Mouse (Mus musculus): ENCODE measurements at regions not wholly inside any gene's neighbourhood (a gene's known extent, or its start where the extent isn't known, plus 50 kb on each side); places are given as distances from the start of the nearest gene placed in this dataset.

DNA sequence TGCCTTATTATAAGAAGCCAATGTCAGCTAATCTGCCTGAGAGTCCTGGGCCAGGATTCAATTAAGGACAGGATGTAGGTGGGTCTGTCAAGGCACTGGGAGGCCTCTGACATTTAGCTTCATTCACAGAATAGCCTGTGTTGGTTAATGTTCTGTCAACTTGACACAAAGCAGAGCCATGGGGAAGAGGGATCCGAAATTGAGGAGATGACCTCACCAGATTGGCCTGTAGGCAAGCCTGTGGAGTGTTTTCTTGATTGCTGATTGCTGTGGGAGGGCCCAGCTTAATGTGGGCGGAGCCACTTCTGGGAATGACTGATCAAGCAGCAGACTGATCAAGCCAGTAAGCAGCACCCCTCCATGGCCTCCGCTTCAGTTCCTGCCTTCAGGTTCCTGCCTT, 548.5 kb downstream of the Dok5 start:
- H3K4me2 ChIP-seq (ENCODE audit: low read depth) = no peak overlapping the region
- no peak for TF ChIP-seq E2F4 (IDR thresholded peaks at IDR 0.05; ENCODE audit: insufficient read depth)
- no peak for TF ChIP-seq MYOD1 (IDR thresholded peaks at IDR 0.05; ENCODE audit: control insufficient read depth in 1 of 3, insufficient read length in 2 of 3, low read depth in 2 of 3)
- no peak for TF ChIP-seq POLR2AphosphoS2 (IDR thresholded peaks at IDR 0.05; ENCODE audit: insufficient read length, low read depth)
- TF ChIP-seq CEBPB (IDR thresholded peaks at IDR 0.05; ENCODE audit: insufficient read depth, poor library complexity, severe bottlenecking) = no peak
- TF ChIP-seq TCF3 (IDR thresholded peaks at IDR 0.05; ENCODE audit: insufficient read length, low read depth) = no peak
- no peak for TF ChIP-seq POLR2A (IDR thresholded peaks at IDR 0.05; ENCODE audit: insufficient read length, low read depth)
- no peak for TF ChIP-seq SRF (IDR thresholded peaks at IDR 0.05; ENCODE audit: control insufficient read depth, insufficient read length, low read depth)
- TF ChIP-seq REST (IDR thresholded peaks at IDR 0.05; ENCODE audit: insufficient read depth, insufficient read length) = no peak
- TF ChIP-seq MYOG (IDR thresholded peaks at IDR 0.05; ENCODE audit: control insufficient read depth in 1 of 3, insufficient read depth in 1 of 3, insufficient read length in 2 of 3, low read depth in 2 of 3) = no peak
- no peak for TF ChIP-seq TCF12 (IDR thresholded peaks at IDR 0.05; ENCODE audit: insufficient read depth, poor library complexity, severe bottlenecking)
- TF ChIP-seq MAX (IDR thresholded peaks at IDR 0.05; ENCODE audit: low read depth) = no peak
- no peak for TF ChIP-seq USF1 (IDR thresholded peaks at IDR 0.05; ENCODE audit: low read depth)
- no peaks in the 10 kb centered on the region for H3K27me3 ChIP-seq (ENCODE audit: control insufficient read depth, insufficient read depth, insufficient read length)
- H3ac ChIP-seq (ENCODE audit: control insufficient read depth, insufficient read length) = no peak overlapping the region
- H3K36me3 ChIP-seq (ENCODE audit: control insufficient read depth, insufficient read depth) = no peaks in the 10 kb centered on the region
- H3K4me3 ChIP-seq = no peak overlapping the region
- H3K79me2 ChIP-seq (ENCODE audit: control insufficient read depth, insufficient read depth) = no peaks in the 10 kb centered on the region

- Histone ChIP-seq H3K4me2 (ENCODE audit: low read depth) (no peak overlapping the region), H3K4me3 (no peak overlapping the region), H3ac (ENCODE audit: control insufficient read depth, insufficient read length) (no peak overlapping the region), H3K27me3 (ENCODE audit: control insufficient read depth, insufficient read depth, insufficient read length) (no peaks in the 10 kb centered on the region), H3K79me2 (ENCODE audit: control insufficient read depth, insufficient read depth) (no peaks in the 10 kb centered on the region), H3K36me3 (ENCODE audit: control insufficient read depth, insufficient read depth) (no peaks in the 10 kb centered on the region)
- no peak for TF ChIP-seq TCF12 (IDR thresholded peaks at IDR 0.05; ENCODE audit: insufficient read depth, poor library complexity, severe bottlenecking)
- TF ChIP-seq E2F4 (IDR thresholded peaks at IDR 0.05; ENCODE audit: insufficient read depth) = no peak
- no peak for TF ChIP-seq MYOD1 (IDR thresholded peaks at IDR 0.05; ENCODE audit: control insufficient read depth in 1 of 3, insufficient read length in 2 of 3, low read depth in 2 of 3)
- TF ChIP-seq MYOG (IDR thresholded peaks at IDR 0.05; ENCODE audit: control insufficient read depth in 1 of 3, insufficient read depth in 1 of 3, insufficient read length in 2 of 3, low read depth in 2 of 3) = no peak
- TF ChIP-seq USF1 (IDR thresholded peaks at IDR 0.05; ENCODE audit: low read depth) = no peak
- no peak for TF ChIP-seq POLR2AphosphoS2 (IDR thresholded peaks at IDR 0.05; ENCODE audit: insufficient read length, low read depth)
Observed at GRCm38 (mm10) chr2:171279319-171279718, 547.7 kb downstream of the Dok5 start.

DNA sequence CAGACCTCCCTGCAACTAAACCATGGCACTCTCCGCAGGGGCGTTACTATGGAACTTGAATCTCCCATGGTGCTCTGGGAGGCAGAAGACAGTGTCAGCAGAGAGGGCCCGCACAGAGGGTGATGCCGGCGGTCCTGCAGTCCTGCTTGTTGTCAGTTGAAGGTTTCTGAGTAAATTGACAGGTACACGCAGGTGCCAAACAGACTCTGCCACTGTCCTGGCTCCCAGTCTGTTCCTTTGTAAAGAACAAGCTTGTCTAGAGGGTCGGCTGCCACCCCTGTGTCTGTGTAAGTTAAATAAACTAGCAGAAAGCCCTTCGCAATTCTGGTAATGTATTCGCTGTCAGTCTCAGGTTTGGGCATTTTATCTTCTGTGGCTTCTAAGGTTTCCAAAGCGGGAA, 521.6 kb downstream of the Dok5 start:
- Histone ChIP-seq H3K4me3 (no peak overlapping the region), H3K36me3 (ENCODE audit: control insufficient read depth, insufficient read depth) (no peaks in the 10 kb centered on the region), H3K79me2 (ENCODE audit: control insufficient read depth, insufficient read depth) (no peaks in the 10 kb centered on the region), H3K4me2 (ENCODE audit: low read depth) (no peak overlapping the region), H3ac (ENCODE audit: control insufficient read depth, insufficient read length) (no peak overlapping the region), H3K27me3 (ENCODE audit: control insufficient read depth, insufficient read depth, insufficient read length) (no peaks in the 10 kb centered on the region)
- TF ChIP-seq TCF3 (IDR thresholded peaks at IDR 0.05; ENCODE audit: insufficient read length, low read depth) = no peak
- no peak for TF ChIP-seq SRF (IDR thresholded peaks at IDR 0.05; ENCODE audit: control insufficient read depth, insufficient read length, low read depth)
- no peak for TF ChIP-seq MAX (IDR thresholded peaks at IDR 0.05; ENCODE audit: low read depth)
- TF ChIP-seq MYOD1 (IDR thresholded peaks at IDR 0.05; ENCODE audit: control insufficient read depth in 1 of 3, insufficient read length in 2 of 3, low read depth in 2 of 3) = no peak
- TF ChIP-seq TCF12 (IDR thresholded peaks at IDR 0.05; ENCODE audit: insufficient read depth, poor library complexity, severe bottlenecking) = no peak
- TF ChIP-seq MYOG (IDR thresholded peaks at IDR 0.05; ENCODE audit: control insufficient read depth in 1 of 3, insufficient read depth in 1 of 3, insufficient read length in 2 of 3, low read depth in 2 of 3) = no peak
- TF ChIP-seq CEBPB (IDR thresholded peaks at IDR 0.05; ENCODE audit: insufficient read depth, poor library complexity, severe bottlenecking) = no peak
- no peak for TF ChIP-seq POLR2AphosphoS2 (IDR thresholded peaks at IDR 0.05; ENCODE audit: insufficient read length, low read depth)
- TF ChIP-seq USF1 (IDR thresholded peaks at IDR 0.05; ENCODE audit: low read depth) = no peak

GRCm38 (mm10) chr2:171245391-171245790, 513.8 kb downstream of the Dok5 start:
- Histone ChIP-seq H3K27me3 (ENCODE audit: control insufficient read depth, insufficient read depth, insufficient read length) (no peaks in the 10 kb centered on the region), H3K79me2 (ENCODE audit: control insufficient read depth, insufficient read depth) (no peaks in the 10 kb centered on the region), H3ac (ENCODE audit: control insufficient read depth, insufficient read length) (no peak overlapping the region), H3K4me3 (no peak overlapping the region), H3K4me2 (ENCODE audit: low read depth) (no peak overlapping the region), H3K36me3 (ENCODE audit: control insufficient read depth, insufficient read depth) (no peaks in the 10 kb centered on the region)
- TF ChIP-seq MYOD1 (IDR thresholded peaks at IDR 0.05; ENCODE audit: control insufficient read depth in 1 of 3, insufficient read length in 2 of 3, low read depth in 2 of 3) (no peak), E2F4 (IDR thresholded peaks at IDR 0.05; ENCODE audit: insufficient read depth) (no peak), POLR2AphosphoS2 (IDR thresholded peaks at IDR 0.05; ENCODE audit: insufficient read length, low read depth) (no peak), SRF (IDR thresholded peaks at IDR 0.05; ENCODE audit: control insufficient read depth, insufficient read length, low read depth) (no peak), TCF12 (IDR thresholded peaks at IDR 0.05; ENCODE audit: insufficient read depth, poor library complexity, severe bottlenecking) (no peak), MAX (IDR thresholded peaks at IDR 0.05; ENCODE audit: low read depth) (no peak)

GRCm38 (mm10) chr2:171242356-171242755, 510.7 kb downstream of the Dok5 start:
- H3ac ChIP-seq (ENCODE audit: control insufficient read depth, insufficient read length) = no peak overlapping the region
- H3K27me3 ChIP-seq (ENCODE audit: control insufficient read depth, insufficient read depth, insufficient read length) = no peaks in the 10 kb centered on the region
- TF ChIP-seq CEBPB (IDR thresholded peaks at IDR 0.05; ENCODE audit: insufficient read depth, poor library complexity, severe bottlenecking) (no peak), POLR2AphosphoS2 (IDR thresholded peaks at IDR 0.05; ENCODE audit: insufficient read length, low read depth) (no peak), SRF (IDR thresholded peaks at IDR 0.05; ENCODE audit: control insufficient read depth, insufficient read length, low read depth) (no peak), REST (IDR thresholded peaks at IDR 0.05; ENCODE audit: insufficient read depth, insufficient read length) (no peak), MYOD1 (IDR thresholded peaks at IDR 0.05; ENCODE audit: control insufficient read depth in 1 of 3, insufficient read length in 2 of 3, low read depth in 2 of 3) (no peak), POLR2A (IDR thresholded peaks at IDR 0.05; ENCODE audit: insufficient read length, low read depth) (no peak), MYOG (IDR thresholded peaks at IDR 0.05; ENCODE audit: control insufficient read depth in 1 of 3, insufficient read depth in 1 of 3, insufficient read length in 2 of 3, low read depth in 2 of 3) (no peak), TCF3 (IDR thresholded peaks at IDR 0.05; ENCODE audit: insufficient read length, low read depth) (no peak), MAX (IDR thresholded peaks at IDR 0.05; ENCODE audit: low read depth) (no peak), TCF12 (IDR thresholded peaks at IDR 0.05; ENCODE audit: insufficient read depth, poor library complexity, severe bottlenecking) (no peak), E2F4 (IDR thresholded peaks at IDR 0.05; ENCODE audit: insufficient read depth) (no peak), USF1 (IDR thresholded peaks at IDR 0.05; ENCODE audit: low read depth) (no peak)

More at GRCm38 (mm10) chr2:171242356-171242755, 510.7 kb downstream of the Dok5 start:
- Histone ChIP-seq H3K4me2 (ENCODE audit: low read depth) (no peak overlapping the region), H3K79me2 (ENCODE audit: control insufficient read depth, insufficient read depth) (no peaks in the 10 kb centered on the region), H3K36me3 (ENCODE audit: control insufficient read depth, insufficient read depth) (no peaks in the 10 kb centered on the region), H3K4me3 (no peak overlapping the region)

All from myocyte (in vitro differentiated cells).